Mouse (Mus musculus): ENCODE results near the gene Nkx2-5. TPM values are rescaled to one million over a fixed set of nuclear protein-coding genes. Genes with fewer than 3 reads are reported as not detected.

Nkx2-5 gene
- not detected in 4 replicates for total RNA-seq (2023)

DNA sequence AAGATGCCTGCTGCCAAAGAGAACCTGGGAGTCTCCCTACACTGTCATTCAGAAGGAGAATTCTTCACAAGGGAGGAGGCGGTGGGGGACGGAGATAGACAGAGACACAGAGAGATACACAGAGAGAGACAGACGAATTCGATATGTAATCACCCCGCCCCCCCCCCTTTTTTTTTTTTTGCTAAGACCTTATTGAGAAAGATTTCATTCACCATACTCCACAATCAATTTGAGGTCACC, at the start of gene Nkx2-5:
Gene Nkx2-5 (minus strand): TSS at position 101 of the 240 bp plus-strand sequence.

Other genes with a start within 250 kb of the Nkx2-5 start
- gene Atp6v0e, start 181.8 kb downstream of the Nkx2-5 start, total RNA-seq (2023), result 115 to 128 TPM (median 124 TPM) in 4 replicates
- gene Crebrf, start 129.4 kb downstream of the Nkx2-5 start, total RNA-seq (2023), result 129 to 152 TPM (median 139 TPM) in 4 replicates
- gene Bnip1, start 63.9 kb downstream of the Nkx2-5 start, total RNA-seq (2023), result 38.8 to 43.3 TPM (median 41.2 TPM) in 4 replicates
- 3.4 to 6.8 TPM (median 5.4 TPM) in 4 replicates for gene Kifc5b, start 72.1 kb upstream of the Nkx2-5 start, total RNA-seq (2023)
- 113 to 121 TPM (median 117 TPM) in 4 replicates for gene Phf1, start 88.0 kb upstream of the Nkx2-5 start, total RNA-seq (2023)
- 60.4 to 83.0 TPM (median 76.6 TPM) in 4 replicates for gene Cuta, start 94.6 kb upstream of the Nkx2-5 start, total RNA-seq (2023)
- gene Syngap1, start 96.2 kb upstream of the Nkx2-5 start, total RNA-seq (2023), result 2.5 to 4.4 TPM (median 3.3 TPM) in 4 replicates
- gene Zbtb9, start 128.2 kb upstream of the Nkx2-5 start, total RNA-seq (2023), result 17.3 to 20.1 TPM (median 19.1 TPM) in 4 replicates
- 34.5 to 42.9 TPM (median 37.8 TPM) in 4 replicates for gene Bak1, start 184.0 kb upstream of the Nkx2-5 start, total RNA-seq (2023)
- gene Itpr3, start 212.3 kb upstream of the Nkx2-5 start, total RNA-seq (2023), result 183 to 197 TPM (median 194 TPM) in 4 replicates